Mouse (Mus musculus) activated CD4-positive, CD25-positive, alpha-beta regulatory T cell, adult 4 months (primary cell): ENCODE results near the gene Gsta2. TPM values are rescaled to one million over a fixed set of nuclear protein-coding genes. Genes with fewer than 3 reads are reported as not detected.
"Not testable (repeated sequence)": the region's sequence is repeated elsewhere in the genome, so short reads cannot be mapped to it uniquely, and the experiment has no call there.

Experiments used
- ATAC-seq: one replicate; pipeline ENCODE4 v1.8.0; 2017
- polyA plus RNA-seq, 2 experiments: library from polyadenylated mRNA; unstranded; fragments of 100-300 nt; shearing (Covaris generic); gene quantifications; one replicate each; pipeline ENCODE4 v1.2.1; 2017

Gene Gsta2
- not detected for polyA plus RNA-seq

DNA sequence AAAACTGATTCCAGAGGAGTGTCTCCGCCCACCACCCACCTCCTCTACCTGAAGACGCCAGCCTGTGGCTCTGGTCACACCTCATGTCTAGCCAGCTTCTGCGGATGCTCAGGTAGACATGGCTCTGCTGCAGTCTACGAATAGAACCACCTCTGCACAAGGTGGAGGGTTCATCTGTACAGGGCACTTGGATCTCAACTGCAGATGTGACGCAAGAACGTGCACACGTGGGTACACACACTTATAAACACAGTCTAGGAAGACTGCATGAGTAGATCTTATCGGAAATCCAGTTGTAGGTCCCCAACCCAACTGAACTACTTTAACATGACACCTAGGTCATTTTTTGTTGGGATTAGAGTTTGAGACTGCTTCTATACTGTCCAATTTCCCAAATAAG, at the start of gene Gsta2:
Gene Gsta2 (minus strand): TSS at position 178 of the 400 bp plus-strand sequence.
- ATAC-seq, result no peak

- ATAC-seq, result peak; percentile 58
These were observed 46.0 kb upstream of the Gsta2 start for GRCm38 (mm10) chr9:78401596-78401995.

- no peak for ATAC-seq
These were observed 45.0 kb upstream of the Gsta2 start for GRCm38 (mm10) chr9:78400570-78400969.

DNA sequence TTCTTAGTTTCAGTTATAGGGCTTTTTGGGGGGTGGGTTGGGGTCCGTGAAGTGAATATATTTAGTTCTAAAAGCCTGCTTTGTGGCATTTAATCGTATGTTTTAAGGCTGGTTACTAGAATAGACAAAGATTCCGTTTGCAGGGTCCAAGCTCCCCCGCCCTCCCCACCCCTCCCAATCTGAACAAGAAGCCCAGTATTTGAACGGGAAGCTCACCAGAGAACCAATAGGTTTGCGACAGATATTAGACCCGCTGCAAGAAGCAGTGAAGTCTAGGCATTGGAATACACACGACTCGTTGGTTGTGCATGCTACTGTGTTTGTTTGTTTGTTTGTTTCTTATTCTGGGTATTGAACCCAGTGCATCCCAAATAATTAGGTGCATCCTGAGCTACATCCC, 40.9 kb upstream of the Gsta2 start:
- ATAC-seq, result no peak

DNA sequence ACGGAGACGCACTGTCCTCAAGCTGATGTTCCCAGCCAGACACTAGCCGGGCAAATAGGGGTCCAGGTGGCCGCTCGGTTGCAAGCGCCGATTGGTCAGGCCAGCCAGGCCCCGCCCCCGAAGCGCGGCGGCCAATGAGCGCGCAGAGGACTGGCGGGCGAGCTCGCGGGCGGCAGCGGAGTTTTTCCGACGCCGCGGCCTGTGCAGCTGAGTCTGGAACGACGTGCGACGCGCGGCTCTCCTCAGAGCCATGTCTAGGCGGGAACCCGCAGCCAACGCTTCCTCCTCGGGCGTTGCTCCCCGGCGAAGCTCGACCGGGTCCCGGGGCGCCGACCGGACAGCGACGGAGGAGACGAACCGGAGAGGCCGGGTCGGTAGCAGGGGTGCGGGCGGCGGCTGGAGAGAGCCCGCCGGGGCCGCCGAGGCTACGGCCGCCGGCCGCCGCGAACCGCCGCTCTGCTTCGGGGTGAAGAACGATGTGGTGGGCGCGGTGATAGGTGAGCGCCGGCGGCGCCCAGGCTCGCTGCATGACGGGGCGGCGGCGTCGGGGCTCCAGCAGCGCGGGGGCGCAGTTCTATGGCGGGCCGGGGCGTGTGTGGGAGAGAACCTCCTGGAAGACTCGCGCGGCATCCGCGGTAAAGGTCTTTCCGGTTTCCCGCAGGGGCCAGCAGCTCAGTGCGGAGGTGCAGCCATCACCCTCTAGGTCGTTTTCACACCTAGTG, 40.2 kb upstream of the Gsta2 start, which contains the start of gene Ddx43:
Gene Ddx43 (plus strand): TSS at position 148 of the 722 bp plus-strand sequence.
- ATAC-seq, result peak; percentile 73

DNA sequence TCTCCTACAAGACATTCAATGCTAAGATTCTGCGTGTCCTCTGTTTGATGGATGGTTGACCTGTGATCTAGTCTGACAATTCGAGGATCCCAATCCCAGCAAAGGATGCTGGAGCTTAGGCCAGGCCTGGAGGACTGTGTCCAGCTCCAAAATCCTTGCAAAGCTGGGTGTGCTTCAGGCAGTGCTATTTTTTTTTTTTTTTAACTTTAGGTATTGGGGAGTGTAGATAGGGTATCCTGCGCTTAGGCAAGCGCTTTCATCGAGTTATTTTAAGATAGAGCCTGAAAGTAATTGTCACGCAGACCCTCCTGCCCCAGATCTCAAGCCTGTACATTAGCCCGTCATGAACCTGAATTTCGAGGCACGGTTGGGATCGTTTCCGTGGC, 39.6 kb upstream of the Gsta2 start:
- ATAC-seq, result no peak

GRCm38 (mm10) chr9:78394602-78395001, 39.0 kb upstream of the Gsta2 start:
- ATAC-seq, result no peak

- ATAC-seq, result no peak
These were observed 38.2 kb upstream of the Gsta2 start for GRCm38 (mm10) chr9:78393741-78394140.

GRCm38 (mm10) chr9:78389981-78390380, 34.4 kb upstream of the Gsta2 start:
- no peak for ATAC-seq

DNA sequence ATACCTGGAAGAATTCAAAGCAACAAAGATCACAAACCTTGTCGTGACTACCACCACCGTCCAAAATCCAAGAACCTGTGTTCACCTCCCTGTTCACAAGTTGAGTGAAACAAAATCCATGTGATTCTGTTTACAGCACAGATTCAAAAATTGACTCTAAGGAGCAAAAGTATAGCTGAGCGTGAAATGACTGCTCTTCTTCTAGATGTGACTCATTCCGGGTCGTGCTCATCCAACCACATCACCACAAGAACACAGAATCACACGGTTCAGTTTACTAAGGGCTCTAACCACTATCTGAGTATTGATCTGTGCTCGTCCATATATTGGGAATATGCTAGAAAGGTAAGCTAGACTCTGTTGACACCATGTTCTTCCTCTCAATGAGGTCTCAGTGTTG, 31.4 kb upstream of the Gsta2 start:
- ATAC-seq, result no peak

DNA sequence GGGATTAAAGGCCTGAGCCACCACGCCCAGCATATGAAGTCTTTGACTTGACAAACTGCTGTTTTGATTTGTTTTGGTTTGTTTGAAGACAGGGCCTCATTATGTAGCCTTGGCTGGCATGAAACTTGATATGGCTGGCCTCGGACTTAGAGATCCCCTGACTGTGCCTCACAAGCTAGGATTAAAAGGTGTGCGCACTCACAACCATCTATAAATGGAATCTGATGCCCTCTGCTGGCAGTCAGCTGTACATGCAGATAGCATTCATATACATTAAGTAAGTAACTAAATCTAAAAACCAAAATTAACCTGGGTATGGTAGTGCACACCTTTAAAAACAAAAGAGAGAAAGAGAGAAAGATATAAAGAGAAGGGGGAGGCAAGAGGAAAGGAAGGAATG, 30.3 kb upstream of the Gsta2 start:
- ATAC-seq, result no peak

DNA sequence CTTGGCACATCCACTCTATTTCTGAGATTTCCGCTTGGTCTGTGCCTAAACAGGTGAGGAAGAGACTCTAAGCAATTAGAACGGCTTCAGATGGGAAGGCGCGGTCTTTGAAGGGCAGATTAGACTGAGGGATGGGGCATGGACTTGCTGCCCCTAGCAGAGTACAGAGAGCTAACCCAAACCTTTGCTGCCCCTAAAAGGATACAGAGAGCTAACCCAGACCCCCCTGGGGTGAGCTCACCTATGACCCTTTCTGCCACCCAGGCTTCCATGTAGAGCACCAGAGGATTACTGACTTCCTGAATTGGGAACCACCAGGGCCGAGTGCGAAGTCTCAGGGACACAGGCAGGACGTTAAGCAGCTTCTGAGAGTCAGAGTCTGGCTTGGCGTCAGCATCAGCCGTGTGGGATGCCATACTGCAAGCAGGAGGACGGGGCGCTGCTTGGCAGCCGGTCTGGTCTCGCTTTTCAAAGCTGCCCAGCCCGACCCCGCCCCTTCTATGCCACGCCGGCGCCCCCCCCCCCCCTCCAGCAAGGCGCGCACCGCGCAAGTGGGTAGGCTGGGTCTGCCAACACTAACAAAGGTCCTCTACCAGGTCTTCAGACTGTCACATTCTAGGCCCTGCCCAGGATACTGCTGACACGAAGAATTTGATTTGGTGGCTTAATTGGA, 22.7 kb upstream of the Gsta2 start, which contains the start of gene Ooep:
Gene Ooep (minus strand): TSS at position 613 of the 673 bp plus-strand sequence.
- ATAC-seq, result no peak

- ATAC-seq, result no peak
These were observed 22.0 kb upstream of the Gsta2 start for GRCm38 (mm10) chr9:78377546-78377945.

DNA sequence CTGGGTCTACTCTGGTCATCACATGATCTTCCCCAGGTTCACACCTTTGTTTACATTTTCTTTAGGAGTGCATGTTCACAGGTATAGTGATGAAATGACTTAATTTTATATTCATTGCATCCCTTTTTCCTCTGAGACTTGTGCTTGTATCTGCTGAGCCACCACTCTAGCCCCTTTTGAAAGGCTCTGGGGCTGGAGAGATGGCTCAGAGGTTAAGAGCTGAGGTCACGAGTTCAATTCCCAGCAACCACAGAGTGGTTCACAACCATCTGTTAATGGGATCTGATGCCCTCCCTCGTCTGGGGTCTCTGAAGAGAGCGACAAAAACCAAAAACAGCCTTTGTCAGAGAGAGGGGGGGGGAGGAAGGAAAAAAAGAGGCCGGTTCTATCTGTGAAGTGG, 19.9 kb upstream of the Gsta2 start:
- ATAC-seq, result no peak

- no peak for ATAC-seq
These were observed 19.3 kb upstream of the Gsta2 start for GRCm38 (mm10) chr9:78374885-78375389.

GRCm38 (mm10) chr9:78374397-78374796, 18.8 kb upstream of the Gsta2 start:
- no peak for ATAC-seq

- no peak for ATAC-seq
These were observed 17.4 kb upstream of the Gsta2 start for GRCm38 (mm10) chr9:78372827-78373504.

- ATAC-seq, result no peak
These were observed 15.9 kb upstream of the Gsta2 start for GRCm38 (mm10) chr9:78371441-78371840.

DNA sequence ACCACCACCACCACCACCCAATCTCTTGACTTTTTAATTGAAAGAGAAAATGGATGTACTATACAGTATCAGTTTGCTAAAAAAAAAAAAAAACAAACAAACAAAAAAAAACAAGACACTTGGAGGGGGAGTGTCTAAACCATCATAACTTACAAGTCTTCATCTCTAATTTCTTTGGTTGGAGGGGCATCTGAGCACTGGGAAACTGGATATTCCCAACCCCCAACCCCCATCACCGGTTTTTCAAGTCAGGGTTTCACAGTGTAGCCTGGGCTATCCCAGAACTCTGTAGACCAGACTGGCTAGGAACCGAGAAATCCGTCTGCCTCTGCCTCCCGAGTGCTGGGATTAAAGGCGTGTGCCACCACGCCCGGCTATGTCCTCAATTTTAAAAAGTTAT, 14.2 kb upstream of the Gsta2 start:
- ATAC-seq, result no peak

- no peak for ATAC-seq
These were observed 13.8 kb upstream of the Gsta2 start for GRCm38 (mm10) chr9:78369349-78369748.

- no peak for ATAC-seq
These were observed 13.2 kb upstream of the Gsta2 start for GRCm38 (mm10) chr9:78368671-78369293.

DNA sequence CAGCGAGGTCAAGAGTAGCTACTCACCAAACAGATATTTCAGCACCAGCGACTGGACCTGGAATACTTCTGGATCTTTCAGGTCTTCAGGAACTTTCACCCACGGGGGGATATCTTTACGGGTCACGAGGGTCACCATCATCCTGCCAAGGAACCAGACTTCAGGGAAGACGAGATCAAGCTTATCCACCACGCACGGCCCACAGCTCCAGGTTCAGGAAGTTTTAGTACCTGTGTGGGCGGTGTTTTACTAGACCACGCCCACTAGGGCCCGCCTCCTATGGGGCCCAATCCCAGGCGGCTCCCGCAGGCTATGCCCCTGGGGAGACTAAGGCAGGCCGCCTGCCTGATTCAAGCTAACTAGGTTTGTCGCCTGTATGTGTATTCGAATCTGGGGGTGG, 12.4 kb upstream of the Gsta2 start, which contains the start of gene Dppa5a:
Gene Dppa5a (minus strand): TSS at position 219 of the 400 bp plus-strand sequence.
- ATAC-seq, result not testable (repeated sequence)
